Mouse (Mus musculus): ENCODE data around the gene Fstl3. TPM values are rescaled to one million over a fixed set of nuclear protein-coding genes. Genes with fewer than 3 reads are reported as not detected.

Gene Fstl3
- polyA plus RNA-seq, 1 experiment from 2014 or later: 0.60 TPM

- peaks cover 16% of the 10 kb centered on the region for H3K4me1 ChIP-seq (ENCODE audit: control insufficient read depth, insufficient read depth, low read length)
- WGBS: 87% methylated on average over 4 of the region's 4 CpGs
- H3K9me3 ChIP-seq (ENCODE audit: control insufficient read depth, low read length): no peaks in the 10 kb centered on the region
These were observed 13.8 kb downstream of the Fstl3 start, which contains the start of gene Prss57 for GRCm38 (mm10) chr10:79790861-79791260. Prss57 (minus strand) TSS chr10:79790961.

GRCm38 (mm10) chr10:79792339-79793040 lies 15.4 kb downstream of the Fstl3 start:
- Histone ChIP-seq H3K9ac (ENCODE audit: low read length) (no peak overlapping the region), H3K4me3 (ENCODE audit: low read depth, low read length) (no peak overlapping the region), H3K4me1 (ENCODE audit: control insufficient read depth, insufficient read depth, low read length) (peaks cover 20% of the 10 kb centered on the region), H3K4me2 (no peak overlapping the region), H3K9me3 (ENCODE audit: control insufficient read depth, low read length) (no peaks in the 10 kb centered on the region), H3K36me3 (ENCODE audit: control insufficient read depth, insufficient read depth, low read length) (no peaks in the 10 kb centered on the region), H3K27me3 (ENCODE audit: control insufficient read depth, insufficient read depth, low read length) (no peaks in the 10 kb centered on the region), H3K27ac (ENCODE audit: low read depth, low read length) (no peak overlapping the region)
- ATAC-seq (ENCODE audit: low FRiP score): no peak
- DNase-seq (ENCODE audit: low spot score, missing footprints): no peak
- 86% methylated on average over 5 of the region's 5 CpGs for WGBS

More at GRCm38 (mm10) chr10:79790861-79791260, 13.8 kb downstream of the Fstl3 start, which contains the start of gene Prss57:
- Histone ChIP-seq H3K36me3 (ENCODE audit: control insufficient read depth, insufficient read depth, low read length) (no peaks in the 10 kb centered on the region), H3K4me3 (ENCODE audit: low read depth, low read length) (no peak within 1 kb of the TSS), H3K27me3 (ENCODE audit: control insufficient read depth, insufficient read depth, low read length) (no peaks in the 10 kb centered on the region), H3K9ac (ENCODE audit: low read length) (no peak within 1 kb of the TSS), H3K4me2 (no peak within 1 kb of the TSS), H3K27ac (ENCODE audit: low read depth, low read length) (no peak within 1 kb of the TSS)
- DNase-seq (ENCODE audit: low spot score, missing footprints) (no peak), ATAC-seq (ENCODE audit: low FRiP score) (no peak)

GRCm38 (mm10) chr10:79793051-79793737 lies 16.1 kb downstream of the Fstl3 start, which contains the start of gene Palm:
Palm (plus strand) TSS chr10:79793572.
- no peaks in the 10 kb centered on the region for H3K27me3 ChIP-seq (ENCODE audit: control insufficient read depth, insufficient read depth, low read length)
- H3K27ac ChIP-seq (ENCODE audit: low read depth, low read length): peak within 1 kb of the TSS; percentile 79
- DNase-seq (ENCODE audit: low spot score, missing footprints) (peak; percentile 99), ATAC-seq (ENCODE audit: low FRiP score) (peak; percentile 76)
- H3K4me3 ChIP-seq (ENCODE audit: low read depth, low read length): peak within 1 kb of the TSS; percentile 75
- H3K9ac ChIP-seq (ENCODE audit: low read length): peak within 1 kb of the TSS; percentile 94
- WGBS: 5% methylated on average over 51 of the region's 51 CpGs
- H3K9me3 ChIP-seq (ENCODE audit: control insufficient read depth, low read length): no peaks in the 10 kb centered on the region
- H3K4me1 ChIP-seq (ENCODE audit: control insufficient read depth, insufficient read depth, low read length): peaks cover 20% of the 10 kb centered on the region
- no peaks in the 10 kb centered on the region for H3K36me3 ChIP-seq (ENCODE audit: control insufficient read depth, insufficient read depth, low read length)
- H3K4me2 ChIP-seq: peak within 1 kb of the TSS; percentile 81

- peak overlapping the region; percentile 81 for H3K4me2 ChIP-seq
- H3K4me1 ChIP-seq (ENCODE audit: control insufficient read depth, insufficient read depth, low read length): peaks cover 20% of the 10 kb centered on the region
- H3K36me3 ChIP-seq (ENCODE audit: control insufficient read depth, insufficient read depth, low read length): no peaks in the 10 kb centered on the region
- H3K4me3 ChIP-seq (ENCODE audit: low read depth, low read length): peak overlapping the region; percentile 75
- DNase-seq (ENCODE audit: low spot score, missing footprints) (peak; percentile 96), ATAC-seq (ENCODE audit: low FRiP score) (peak; percentile 65)
- H3K27ac ChIP-seq (ENCODE audit: low read depth, low read length): peak overlapping the region; percentile 79
- H3K9me3 ChIP-seq (ENCODE audit: control insufficient read depth, low read length): no peaks in the 10 kb centered on the region
- WGBS: 1% methylated on average over 38 of the region's 38 CpGs
- peak overlapping the region; percentile 94 for H3K9ac ChIP-seq (ENCODE audit: low read length)
- no peaks in the 10 kb centered on the region for H3K27me3 ChIP-seq (ENCODE audit: control insufficient read depth, insufficient read depth, low read length)
These were observed 16.8 kb downstream of the Fstl3 start for GRCm38 (mm10) chr10:79793738-79794490.

- 2% methylated on average over 10 of the region's 10 CpGs for whole genome bisulfite sequencing
- H3K9ac ChIP-seq (ENCODE audit: low read length): peak overlapping the region; percentile 94
- DNase-seq (ENCODE audit: low spot score, missing footprints) (no peak), ATAC-seq (ENCODE audit: low FRiP score) (peak; percentile 53)
- peak overlapping the region; percentile 75 for H3K4me3 ChIP-seq (ENCODE audit: low read depth, low read length)
- no peaks in the 10 kb centered on the region for H3K9me3 ChIP-seq (ENCODE audit: control insufficient read depth, low read length)
- H3K27me3 ChIP-seq (ENCODE audit: control insufficient read depth, insufficient read depth, low read length): no peaks in the 10 kb centered on the region
- no peaks in the 10 kb centered on the region for H3K36me3 ChIP-seq (ENCODE audit: control insufficient read depth, insufficient read depth, low read length)
- H3K4me2 ChIP-seq: peak overlapping the region; percentile 81
- H3K27ac ChIP-seq (ENCODE audit: low read depth, low read length): peak overlapping the region; percentile 79
- peaks cover 20% of the 10 kb centered on the region for H3K4me1 ChIP-seq (ENCODE audit: control insufficient read depth, insufficient read depth, low read length)
These were observed 17.4 kb downstream of the Fstl3 start for GRCm38 (mm10) chr10:79794491-79794931.

GRCm38 (mm10) chr10:79795905-79796304 lies 18.8 kb downstream of the Fstl3 start:
- 98% methylated on average over 3 of the region's 3 CpGs for WGBS
- Histone ChIP-seq H3K27me3 (ENCODE audit: control insufficient read depth, insufficient read depth, low read length) (no peaks in the 10 kb centered on the region), H3K36me3 (ENCODE audit: control insufficient read depth, insufficient read depth, low read length) (no peaks in the 10 kb centered on the region), H3K4me2 (no peak overlapping the region), H3K4me1 (ENCODE audit: control insufficient read depth, insufficient read depth, low read length) (peaks cover 20% of the 10 kb centered on the region), H3K9ac (ENCODE audit: low read length) (no peak overlapping the region), H3K9me3 (ENCODE audit: control insufficient read depth, low read length) (no peaks in the 10 kb centered on the region), H3K27ac (ENCODE audit: low read depth, low read length) (no peak overlapping the region), H3K4me3 (ENCODE audit: low read depth, low read length) (no peak overlapping the region)
- no peak for ATAC-seq (ENCODE audit: low FRiP score)
- DNase-seq (ENCODE audit: low spot score, missing footprints): no peak

- H3K9me3 ChIP-seq (ENCODE audit: control insufficient read depth, low read length): no peaks in the 10 kb centered on the region
- H3K4me3 ChIP-seq (ENCODE audit: low read depth, low read length): no peak overlapping the region
- no peak overlapping the region for H3K27ac ChIP-seq (ENCODE audit: low read depth, low read length)
- peaks cover 28% of the 10 kb centered on the region for H3K4me1 ChIP-seq (ENCODE audit: control insufficient read depth, insufficient read depth, low read length)
- H3K27me3 ChIP-seq (ENCODE audit: control insufficient read depth, insufficient read depth, low read length): no peaks in the 10 kb centered on the region
- H3K36me3 ChIP-seq (ENCODE audit: control insufficient read depth, insufficient read depth, low read length): no peaks in the 10 kb centered on the region
- no peak overlapping the region for H3K9ac ChIP-seq (ENCODE audit: low read length)
- DNase-seq (ENCODE audit: low spot score, missing footprints) (no peak), ATAC-seq (ENCODE audit: low FRiP score) (no peak)
- WGBS: 58% methylated on average over 15 of the region's 15 CpGs
- no peak overlapping the region for H3K4me2 ChIP-seq
These were observed 20.3 kb downstream of the Fstl3 start for GRCm38 (mm10) chr10:79797326-79797725.

GRCm38 (mm10) chr10:79798289-79798928 lies 21.3 kb downstream of the Fstl3 start:
- Histone ChIP-seq H3K4me2 (no peak overlapping the region), H3K27ac (ENCODE audit: low read depth, low read length) (no peak overlapping the region), H3K36me3 (ENCODE audit: control insufficient read depth, insufficient read depth, low read length) (no peaks in the 10 kb centered on the region), H3K27me3 (ENCODE audit: control insufficient read depth, insufficient read depth, low read length) (no peaks in the 10 kb centered on the region), H3K4me3 (ENCODE audit: low read depth, low read length) (no peak overlapping the region), H3K4me1 (ENCODE audit: control insufficient read depth, insufficient read depth, low read length) (peaks cover 36% of the 10 kb centered on the region), H3K9ac (ENCODE audit: low read length) (no peak overlapping the region), H3K9me3 (ENCODE audit: control insufficient read depth, low read length) (no peaks in the 10 kb centered on the region)
- DNase-seq (ENCODE audit: low spot score, missing footprints): no peak
- ATAC-seq (ENCODE audit: low FRiP score): no peak
- 90% methylated on average over 12 of the region's 12 CpGs for WGBS
